Mouse (Mus musculus) adipocyte (in vitro differentiated cells): Measurements from ENCODE around the gene Gm49393.

Experiments
- DNase-seq: peaks from one replicate; pipeline ENCODE4 v3.0.0-alpha.2; 2016; ENCODE audit warnings: low spot score

The Gm49393 gene

DNA sequence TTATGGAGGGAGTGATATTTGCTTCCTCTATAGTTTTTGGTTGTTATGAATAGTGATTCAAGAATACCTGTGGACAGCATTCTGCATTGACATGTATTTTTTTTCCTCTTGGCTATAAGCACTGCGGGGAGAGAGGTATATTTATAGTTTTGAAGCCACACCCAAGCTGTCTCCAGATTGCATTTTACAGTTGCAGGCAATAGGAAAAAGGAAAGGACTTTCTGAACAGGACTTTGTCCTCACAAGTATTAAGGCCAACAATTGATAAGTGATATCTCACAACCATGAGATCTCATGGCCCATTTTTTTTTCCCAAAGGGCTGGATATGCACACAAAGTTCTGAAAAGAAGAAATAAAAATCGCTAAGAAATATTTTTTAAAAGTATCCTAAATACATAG lies 125.7 kb downstream of the Gm49393 start:
- DNase-seq: no peak
